Mouse (Mus musculus): ENCODE measurements around the gene Hdgfl2. TPM values are rescaled to one million over a fixed set of nuclear protein-coding genes. Genes with fewer than 3 reads are reported as not detected.

Gene Hdgfl2
- total RNA-seq, 1 experiment from 2014 or later: 83.1 TPM

DNA sequence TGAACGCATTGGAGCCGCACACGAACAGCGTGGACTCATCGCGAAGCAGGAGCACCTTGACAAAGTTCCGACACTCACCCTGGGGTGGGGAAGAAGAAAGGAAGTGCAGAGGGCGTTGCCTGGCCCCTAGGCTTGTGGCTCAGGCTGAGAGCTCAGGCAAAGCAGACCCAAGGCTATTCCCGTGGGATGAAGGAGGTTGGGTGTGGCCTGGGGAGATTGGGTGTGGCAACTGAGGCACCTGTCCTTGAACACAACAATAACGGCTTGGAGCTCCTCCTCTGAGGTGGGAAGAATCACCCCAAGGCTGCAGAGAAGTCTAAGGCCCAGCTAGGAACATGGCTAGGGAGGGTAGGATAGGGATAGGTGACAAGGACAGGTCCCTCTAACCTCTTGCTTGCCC, 51.7 kb downstream of the Hdgfl2 start:
- DNase-seq: no peak

DNA sequence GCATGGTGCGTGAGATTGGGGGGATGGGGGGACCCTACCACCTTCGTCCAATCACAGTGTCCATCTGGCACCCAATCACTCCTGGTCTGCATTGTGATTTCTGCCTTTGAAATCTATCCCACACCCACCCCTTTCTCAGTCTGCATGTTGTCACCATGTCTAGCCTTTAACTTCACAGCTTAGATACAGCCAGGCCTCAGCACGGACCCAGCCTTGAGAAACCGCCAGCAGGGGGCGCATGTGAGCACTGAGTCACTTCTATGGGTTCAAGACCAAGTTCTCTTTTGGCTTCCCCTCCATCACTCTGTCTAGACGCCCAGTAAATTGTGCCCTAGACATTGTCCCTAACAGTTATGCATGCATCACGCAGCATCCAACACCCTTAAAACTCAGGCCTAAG, 52.4 kb downstream of the Hdgfl2 start:
- DNase-seq: peak; percentile 82

DNA sequence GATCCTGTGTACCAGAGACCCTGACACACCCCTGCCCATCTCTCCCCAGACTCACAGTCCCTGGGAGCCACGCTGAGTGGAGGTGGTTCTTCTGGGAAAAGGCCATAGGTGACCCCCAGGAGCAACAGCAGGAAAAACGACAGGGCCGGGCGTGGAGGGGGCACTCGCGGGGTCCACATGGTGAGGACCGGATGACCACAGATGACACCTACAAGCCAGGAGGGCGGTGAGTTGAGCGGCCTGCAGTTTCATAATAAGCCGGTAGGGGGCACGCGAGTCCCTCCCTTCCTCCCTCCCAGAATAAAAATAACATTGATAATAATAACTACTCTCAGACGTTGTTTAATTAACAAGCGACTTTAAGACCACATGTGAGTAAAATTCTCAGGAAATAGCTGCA, 53.2 kb downstream of the Hdgfl2 start:
- peak; percentile 64 for DNase-seq

DNA sequence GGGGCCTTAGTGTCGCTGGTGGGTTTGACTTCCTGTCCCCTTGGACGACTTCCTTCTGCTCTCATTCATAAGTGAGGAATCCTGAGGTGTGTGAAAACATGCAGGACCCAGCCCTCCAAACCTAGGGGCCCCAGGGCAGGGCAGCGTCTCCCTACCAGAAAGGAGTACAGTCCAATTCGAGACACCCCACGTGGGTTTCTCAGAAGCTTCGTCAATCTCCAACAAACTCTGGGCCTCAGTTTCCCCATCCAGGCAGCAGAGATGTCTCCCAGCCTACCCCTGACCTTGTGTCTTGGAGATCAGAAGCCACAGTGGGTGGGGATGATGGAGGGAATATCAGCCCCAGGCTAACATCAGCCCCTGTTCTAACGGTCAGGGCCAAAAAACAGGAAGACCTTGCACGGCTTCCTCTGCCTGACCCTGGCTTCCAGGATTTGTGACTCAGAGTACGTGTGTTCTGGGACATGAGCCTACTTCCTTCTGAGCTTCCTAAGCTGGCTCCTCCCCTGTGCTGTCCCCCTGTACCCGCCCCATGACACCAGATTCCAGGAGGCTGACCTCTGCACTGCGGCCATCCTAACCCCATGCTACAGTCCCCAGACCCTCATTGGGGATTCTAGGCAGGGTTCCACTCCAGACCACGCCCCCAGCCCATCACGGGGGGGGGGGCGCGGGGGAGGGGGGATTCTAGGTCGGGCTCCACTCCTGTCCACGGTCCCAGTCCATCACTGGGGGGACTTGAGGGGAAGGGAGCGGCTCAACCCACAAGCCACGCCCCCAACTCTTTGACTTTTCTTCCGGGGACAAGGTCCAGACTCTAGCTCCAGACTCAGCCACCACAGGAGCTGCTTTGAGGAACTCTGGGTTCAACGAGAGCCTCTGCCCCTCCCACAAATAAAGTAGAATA, 54.3 kb downstream of the Hdgfl2 start:
- DNase-seq: peak; percentile 52

DNA sequence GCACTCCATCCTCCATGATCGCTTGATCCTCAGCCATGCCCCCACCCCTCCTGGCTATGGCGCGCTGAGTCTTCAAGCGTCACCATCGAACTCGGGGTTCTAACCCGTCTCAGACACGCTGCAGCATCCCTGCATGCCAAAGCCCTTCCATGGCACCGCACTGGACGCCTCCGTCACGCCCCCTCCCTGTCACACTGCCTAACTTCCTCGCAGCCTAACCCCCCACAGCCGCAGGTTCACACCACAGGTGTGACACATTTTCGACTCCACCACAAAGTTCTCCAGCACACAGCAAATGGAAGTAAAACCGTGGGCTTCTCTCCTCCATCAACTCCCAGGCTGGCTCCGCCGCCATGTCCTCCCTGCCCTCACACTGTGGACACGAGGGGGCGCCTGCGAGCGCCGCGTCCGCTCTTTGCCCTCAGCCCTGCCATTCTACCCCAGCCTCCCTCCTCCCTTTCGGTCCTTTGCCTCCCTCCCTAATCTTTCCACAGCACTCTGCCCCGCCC, 55.1 kb downstream of the Hdgfl2 start:
- DNase-seq: peak; percentile 82

DNA sequence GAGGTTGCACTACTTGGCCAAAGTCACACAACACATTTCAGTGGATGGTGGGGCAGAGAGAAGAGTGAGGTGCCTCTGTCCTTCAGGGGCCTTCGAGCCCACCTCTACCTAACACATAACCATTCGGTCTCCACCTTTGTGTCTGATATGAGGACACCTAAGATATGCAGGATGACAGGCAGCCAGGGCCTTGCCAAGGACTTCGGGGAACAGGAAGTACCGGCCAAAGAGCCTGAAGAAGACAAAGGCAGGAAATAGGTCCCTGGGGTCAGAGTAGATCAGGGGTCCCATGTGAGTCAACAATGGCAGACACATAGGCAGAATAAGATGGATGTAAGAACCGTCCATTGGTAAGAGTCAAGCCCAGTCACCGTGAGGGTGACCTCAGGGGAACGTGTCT, 57.1 kb downstream of the Hdgfl2 start:
- DNase-seq: no peak

DNA sequence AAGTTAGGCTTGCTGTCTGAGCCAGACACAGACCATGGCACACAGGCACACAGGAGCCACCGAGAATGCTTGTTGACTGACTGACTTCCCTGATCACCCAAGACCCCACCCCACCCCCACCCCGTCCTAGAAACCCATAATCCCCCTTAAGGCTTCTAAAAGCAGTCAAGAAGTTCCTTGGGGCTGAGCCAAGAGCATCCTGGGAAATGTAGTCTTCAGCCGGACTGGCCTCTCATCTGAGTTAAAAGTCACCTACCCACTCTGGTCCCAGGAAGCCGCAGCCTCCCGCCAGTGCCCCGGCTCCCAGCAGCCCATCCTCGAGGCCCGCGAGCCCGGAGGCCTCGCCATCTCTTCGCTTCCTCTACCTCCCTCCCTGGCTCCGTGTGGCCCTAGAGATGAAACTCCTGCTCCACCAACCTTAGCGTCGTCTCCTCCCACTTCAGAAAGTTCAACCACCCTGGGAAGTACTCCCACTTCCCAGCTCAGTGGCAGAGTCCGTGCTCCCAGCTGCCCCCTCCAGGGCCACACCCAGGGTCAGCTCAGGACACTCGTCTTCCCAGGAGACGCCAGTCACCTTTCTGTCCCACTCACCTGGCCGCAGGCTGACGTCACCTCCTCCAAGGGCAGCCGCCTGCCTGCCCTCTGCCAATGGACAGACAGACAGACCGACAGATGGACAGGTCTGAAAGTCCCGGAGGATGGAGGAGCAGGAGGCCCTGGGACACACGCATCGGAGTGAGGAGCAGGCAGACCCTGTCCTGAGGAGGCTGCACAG, 58.6 kb downstream of the Hdgfl2 start:
- no peak for DNase-seq

DNA sequence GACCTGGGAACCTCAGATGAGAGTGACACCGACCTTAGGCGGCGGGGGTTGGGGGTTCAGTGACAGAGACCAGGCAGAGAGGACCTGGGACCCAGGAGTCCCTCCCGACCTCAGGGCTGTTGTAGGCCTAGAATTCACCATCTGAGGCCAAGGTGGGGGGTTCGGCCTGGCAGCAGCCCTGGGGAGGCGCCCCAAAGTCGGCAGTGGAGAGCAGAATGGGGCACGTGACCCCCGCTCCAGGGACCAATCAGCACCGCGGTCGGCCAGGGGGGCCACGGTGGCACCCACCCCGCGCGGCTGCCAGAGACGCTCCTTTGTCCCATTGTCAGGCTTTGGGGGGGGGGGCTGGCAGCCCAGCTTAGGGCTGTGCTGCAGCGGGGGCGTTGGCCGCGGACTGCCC, 59.9 kb downstream of the Hdgfl2 start:
- no peak for DNase-seq

DNA sequence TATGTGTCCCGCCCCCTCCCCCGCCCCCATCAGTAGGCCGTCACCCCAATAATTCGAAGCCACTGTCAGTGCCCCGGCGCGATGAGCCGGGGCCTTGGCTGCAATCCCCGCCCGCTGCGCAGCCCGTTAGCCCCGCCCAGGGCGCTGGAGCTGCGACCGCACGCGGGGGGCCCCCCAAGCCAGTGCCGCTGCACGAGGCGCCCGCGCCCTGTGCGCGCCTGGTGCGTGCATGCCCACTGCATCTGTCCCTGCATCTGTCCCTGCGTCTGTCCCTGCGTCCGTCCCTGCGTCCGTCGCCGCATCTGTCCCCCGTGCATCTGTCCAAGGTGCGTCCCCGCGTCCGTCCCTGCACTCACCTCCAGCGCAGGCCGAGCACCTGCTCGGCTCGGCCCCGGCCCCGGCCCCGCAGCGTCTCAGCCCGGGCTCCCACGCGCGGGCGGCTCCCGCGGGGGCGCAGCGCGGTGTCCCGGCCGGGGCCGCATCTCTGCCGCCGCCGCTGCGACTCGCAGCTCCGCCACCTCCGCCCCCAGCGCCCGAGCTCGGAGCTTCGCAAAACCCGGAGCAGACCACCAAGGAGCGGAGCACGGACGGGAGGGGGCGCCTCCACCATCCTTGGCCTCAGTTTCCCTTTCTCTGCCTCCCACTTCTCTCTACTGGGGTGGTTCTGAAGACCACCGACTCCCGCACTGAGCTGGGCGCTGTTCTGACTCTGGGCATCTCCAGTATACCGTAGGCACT, 60.6 kb downstream of the Hdgfl2 start, which contains the start of gene Sema6b:
Gene Sema6b (minus strand): TSS at position 486 of the 738 bp plus-strand sequence.
- peak; percentile 75 for DNase-seq

DNA sequence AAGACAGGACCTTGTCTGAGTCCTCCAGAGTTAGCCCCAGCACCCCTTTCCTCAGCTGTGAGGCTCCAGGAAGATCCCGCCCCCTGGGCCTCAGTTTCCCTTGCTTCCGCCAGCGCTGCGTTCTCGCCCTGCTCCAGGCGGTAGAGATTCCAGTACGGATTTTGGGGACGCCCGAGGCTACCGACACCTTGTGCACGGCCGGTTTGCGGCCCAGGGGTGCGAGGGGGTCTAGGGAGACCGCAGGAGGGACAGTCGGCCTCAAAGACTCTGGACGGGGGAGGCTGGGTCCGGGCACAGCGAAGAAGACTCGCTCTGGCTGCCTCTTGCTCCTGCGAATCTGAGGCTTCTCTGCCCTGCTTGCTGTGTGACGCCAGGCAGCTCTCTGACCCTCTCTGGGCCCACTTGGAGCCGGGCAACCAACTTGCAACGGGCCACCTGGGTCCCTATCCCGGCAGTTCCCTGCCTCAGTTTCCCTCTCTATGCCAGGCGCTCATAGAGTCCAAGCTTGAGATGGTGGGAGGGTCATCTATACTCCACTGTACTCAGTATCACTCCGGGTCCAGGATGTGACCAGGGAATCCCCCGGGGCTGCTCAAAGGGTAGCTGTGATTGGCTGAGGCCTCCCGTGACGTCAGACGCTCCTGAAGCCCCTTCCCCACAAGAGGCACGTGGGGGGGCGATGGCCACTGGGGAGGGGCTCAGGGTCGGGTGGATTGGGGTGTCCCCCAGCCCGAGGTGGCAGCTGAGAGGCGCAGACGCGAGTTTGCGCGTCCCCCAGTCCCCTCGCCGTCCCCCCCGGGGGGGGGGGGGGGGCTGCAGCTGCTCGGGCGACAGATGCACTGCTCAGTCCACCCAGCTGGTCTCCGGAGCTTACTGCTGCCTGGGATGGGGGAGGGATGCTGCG, 62.5 kb downstream of the Hdgfl2 start:
- no peak for DNase-seq

DNA sequence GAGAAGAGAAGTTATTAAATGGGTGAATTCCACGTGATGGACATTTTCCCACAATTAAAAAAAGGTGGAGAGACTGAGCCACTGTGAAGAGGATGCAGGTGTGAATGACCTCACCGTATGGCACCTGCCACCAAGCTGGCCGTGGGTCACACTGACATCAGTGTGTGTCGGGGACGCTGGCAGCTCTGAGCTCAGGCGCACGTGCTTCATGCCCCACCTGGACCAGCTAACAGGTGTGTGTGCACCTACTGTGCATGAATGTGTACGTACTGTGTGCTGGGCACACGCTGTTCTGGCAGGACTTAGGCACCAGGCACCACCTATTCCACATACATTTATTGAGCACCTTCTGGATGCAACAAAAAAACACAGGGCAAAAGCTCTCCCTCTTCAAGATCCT, 65.1 kb downstream of the Hdgfl2 start:
- DNase-seq: no peak

DNA sequence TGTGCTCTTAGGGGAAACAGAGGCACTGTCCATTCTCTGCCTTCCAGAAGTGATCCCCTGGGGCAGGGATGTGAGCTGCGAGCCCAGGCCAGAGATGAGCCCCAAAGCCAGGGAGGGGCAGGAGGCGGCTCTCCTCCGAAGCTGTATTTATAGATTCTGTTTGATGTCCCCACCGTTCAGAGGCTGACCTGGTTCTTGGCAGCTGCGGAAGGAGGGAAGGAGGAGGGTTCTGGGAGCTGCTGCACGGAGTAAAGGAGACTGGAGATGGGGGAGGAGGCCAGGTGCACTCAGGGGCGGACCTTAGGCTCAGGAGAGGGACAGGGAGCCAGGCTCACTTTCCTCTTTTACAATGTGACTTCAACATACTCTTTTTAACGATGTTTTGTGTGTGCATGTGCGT, 66.7 kb downstream of the Hdgfl2 start:
- DNase-seq: no peak

DNA sequence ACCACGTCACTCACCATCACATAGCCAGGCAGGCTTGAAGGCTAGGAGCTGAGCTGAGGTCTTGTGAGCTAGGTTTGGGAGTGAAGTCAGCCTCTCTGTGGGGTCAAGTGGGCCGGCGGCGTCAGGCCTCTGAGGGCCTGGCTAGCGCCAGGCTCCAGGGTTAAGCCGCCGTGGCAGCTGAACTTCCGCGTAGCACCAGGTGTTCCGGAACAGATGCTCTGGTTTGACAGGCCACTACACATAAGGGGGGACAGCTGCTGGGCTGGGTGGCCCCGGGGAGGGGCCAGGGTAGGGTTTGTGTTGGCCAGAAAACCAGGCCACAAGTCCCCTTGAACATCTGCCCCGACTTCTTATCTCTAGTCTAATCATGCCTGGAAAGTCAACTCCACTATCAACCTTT, 68.0 kb downstream of the Hdgfl2 start:
- no peak for DNase-seq

DNA sequence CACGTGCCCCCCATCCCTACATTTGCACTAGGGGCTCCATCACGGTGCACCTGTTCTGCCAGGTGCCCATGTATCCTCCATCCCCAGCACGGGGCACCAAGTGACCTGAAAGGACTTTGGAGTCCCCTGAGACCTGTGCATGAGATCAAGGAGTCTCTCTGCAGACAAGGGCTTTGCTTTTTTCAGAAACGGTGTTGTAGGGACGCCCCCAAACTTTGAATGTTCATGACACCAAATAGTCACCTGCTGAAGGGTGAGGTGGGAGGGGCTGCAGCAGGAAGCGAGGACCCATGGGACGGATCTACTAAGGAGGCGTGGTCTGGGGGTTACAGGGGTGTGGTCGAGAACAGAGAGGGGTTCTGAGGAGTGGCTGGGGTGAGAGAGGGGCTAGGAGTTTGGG, 68.8 kb downstream of the Hdgfl2 start:
- DNase-seq: no peak

DNA sequence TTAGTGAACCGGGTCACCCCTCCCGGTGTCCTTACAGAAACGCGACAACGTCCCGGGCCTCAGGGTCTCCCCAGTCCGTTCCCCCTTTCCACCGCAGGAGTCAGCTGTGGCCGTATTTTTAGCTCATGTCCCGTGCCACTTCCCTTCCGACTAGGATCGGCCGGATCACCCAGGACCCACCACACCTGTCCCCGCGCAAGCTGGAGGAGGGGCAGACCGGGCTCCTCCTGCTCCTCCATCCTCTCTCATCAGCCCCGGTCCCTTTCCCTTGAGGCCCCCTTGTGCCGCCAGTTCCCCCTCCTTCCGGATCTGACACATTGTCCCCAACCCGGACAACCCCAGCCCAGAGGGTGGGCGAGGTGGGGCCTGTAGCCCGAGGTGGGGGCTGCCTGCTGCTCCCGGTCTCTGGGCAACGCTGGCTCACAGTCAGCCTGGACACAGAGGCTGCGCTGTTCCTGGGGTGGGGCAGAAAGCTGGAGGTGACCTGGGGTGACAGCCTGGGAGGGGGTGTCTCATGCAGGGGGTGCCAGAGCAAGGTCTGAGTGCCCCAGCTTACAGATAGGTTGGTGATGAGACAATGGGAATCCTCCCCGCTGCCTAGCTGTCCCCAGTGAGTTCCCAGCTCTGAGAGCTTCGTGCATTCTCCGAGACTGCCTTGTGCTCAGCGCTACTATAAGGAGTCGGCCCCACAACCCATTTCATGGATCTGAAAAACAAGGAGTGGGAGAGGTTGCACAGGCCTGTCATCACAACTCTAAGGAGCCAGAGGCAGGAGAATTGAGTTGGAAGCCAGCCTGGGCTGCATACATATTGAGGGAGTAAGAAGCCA, 69.6 kb downstream of the Hdgfl2 start:
- no peak for DNase-seq

DNA sequence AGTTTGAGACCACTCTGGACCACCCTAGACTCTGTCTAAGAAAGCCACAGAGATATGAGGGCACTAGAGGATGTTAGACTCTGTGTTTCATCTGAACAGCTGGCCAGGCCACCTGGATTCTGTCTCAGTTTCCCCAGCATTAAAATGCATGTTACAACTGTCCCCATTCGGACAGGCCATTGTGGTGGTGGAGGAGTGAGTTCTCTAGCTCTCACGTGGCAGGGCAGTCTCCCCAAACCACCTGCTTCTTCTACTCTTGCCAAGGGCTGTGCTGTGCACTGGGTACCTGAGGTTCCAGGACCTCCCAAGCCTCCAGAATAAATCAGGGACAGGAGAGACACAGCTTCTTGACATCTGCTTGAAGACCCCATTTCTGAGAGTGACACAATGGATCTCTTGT, 70.5 kb downstream of the Hdgfl2 start:
- DNase-seq: no peak
